Mouse (Mus musculus) erythroblast, embryonic 14.5 days (primary cell): ENCODE measurements around the gene Hoxa10.

Experiments used
- GATA1 ChIP-seq: IDR thresholded peaks from 2 replicates; pipeline ENCODE4 v1.6.1; 2012; ENCODE audit warnings: low read length, inconsistent platforms, mixed read lengths
- TAL1 ChIP-seq: IDR thresholded peaks from 3 replicates; pipeline ENCODE4 v1.6.1; 2012; ENCODE audit warnings: low read length, inconsistent platforms, mixed read lengths

DNA sequence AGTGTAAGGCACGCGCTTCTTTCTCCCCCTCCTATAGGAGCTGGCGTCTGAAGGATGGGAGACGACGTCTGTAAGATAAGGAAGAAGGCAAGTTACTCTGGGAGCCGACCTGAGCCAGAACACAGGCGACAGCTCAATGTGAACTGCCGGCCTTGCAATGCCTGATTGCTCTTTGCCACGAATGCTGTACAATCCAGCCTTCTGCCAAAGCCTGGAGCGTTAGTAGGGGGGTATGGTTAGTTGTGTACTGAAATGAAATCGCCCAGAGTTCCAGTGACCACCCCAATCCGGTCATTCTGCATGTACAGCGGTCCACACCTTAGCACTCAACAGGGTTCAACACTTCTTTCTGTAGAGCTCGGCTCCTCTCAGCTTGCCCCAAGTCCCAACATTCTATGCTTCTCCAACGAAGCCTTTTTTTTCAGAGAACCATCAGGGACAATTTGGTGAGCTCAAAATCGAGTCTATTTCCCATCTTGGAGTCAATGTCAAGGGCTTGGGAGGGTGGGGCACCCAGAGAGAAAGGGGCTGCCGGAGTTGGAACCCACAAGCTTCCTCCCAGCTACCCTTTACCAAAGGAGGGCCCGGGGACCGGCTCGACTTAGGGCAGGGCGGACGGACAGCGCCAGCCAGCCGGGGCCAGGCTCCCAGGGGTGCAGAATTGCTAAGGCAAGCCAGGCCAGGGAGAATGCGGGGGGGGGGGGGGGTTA is 18.6 kb upstream of the Hoxa10 start:
- TF ChIP-seq GATA1 (no peak), TAL1 (no peak)
